Mouse (Mus musculus): Measurements from ENCODE around the gene Csf1.

Gene Csf1

GRCm38 (mm10) chr3:107759929-107760581, at the start of gene Csf1:
TSS of gene Csf1 (minus strand) at chr3:107760469.
- DNase-seq (ENCODE audit: low spot score): peak; percentile 80

- no peak for DNase-seq (ENCODE audit: low spot score)
Observed at GRCm38 (mm10) chr3:107808013-107808750, 47.9 kb upstream of the Csf1 start.

- no peak for DNase-seq (ENCODE audit: low spot score)
Observed at GRCm38 (mm10) chr3:107807386-107807974, 47.2 kb upstream of the Csf1 start.

GRCm38 (mm10) chr3:107806916-107807315, 46.6 kb upstream of the Csf1 start:
- DNase-seq (ENCODE audit: low spot score): no peak

- DNase-seq (ENCODE audit: low spot score): no peak
Observed at GRCm38 (mm10) chr3:107804799-107805198, 44.5 kb upstream of the Csf1 start.

- DNase-seq (ENCODE audit: low spot score): no peak
Observed at GRCm38 (mm10) chr3:107802185-107802946, 42.1 kb upstream of the Csf1 start.

- no peak for DNase-seq (ENCODE audit: low spot score)
Observed at GRCm38 (mm10) chr3:107798946-107799345, 38.7 kb upstream of the Csf1 start.

- DNase-seq (ENCODE audit: low spot score): no peak
Observed at GRCm38 (mm10) chr3:107796191-107796983, 36.1 kb upstream of the Csf1 start.

- no peak for DNase-seq (ENCODE audit: low spot score)
Observed at GRCm38 (mm10) chr3:107794890-107795289, 34.6 kb upstream of the Csf1 start.

- DNase-seq (ENCODE audit: low spot score): no peak
Observed at GRCm38 (mm10) chr3:107793300-107794201, 33.3 kb upstream of the Csf1 start.

GRCm38 (mm10) chr3:107792736-107793135, 32.5 kb upstream of the Csf1 start:
- no peak for DNase-seq (ENCODE audit: low spot score)

GRCm38 (mm10) chr3:107790766-107791303, 30.6 kb upstream of the Csf1 start:
- DNase-seq (ENCODE audit: low spot score): no peak

- no peak for DNase-seq (ENCODE audit: low spot score)
Observed at GRCm38 (mm10) chr3:107790227-107790626, 30.0 kb upstream of the Csf1 start.

GRCm38 (mm10) chr3:107788885-107789284, 28.6 kb upstream of the Csf1 start:
- DNase-seq (ENCODE audit: low spot score): no peak

GRCm38 (mm10) chr3:107787613-107788501, 27.6 kb upstream of the Csf1 start:
- no peak for DNase-seq (ENCODE audit: low spot score)

GRCm38 (mm10) chr3:107786980-107787612, 26.8 kb upstream of the Csf1 start:
- no peak for DNase-seq (ENCODE audit: low spot score)

GRCm38 (mm10) chr3:107786344-107786743, 26.1 kb upstream of the Csf1 start:
- no peak for DNase-seq (ENCODE audit: low spot score)

GRCm38 (mm10) chr3:107785546-107785945, 25.3 kb upstream of the Csf1 start:
- DNase-seq (ENCODE audit: low spot score): no peak

- no peak for DNase-seq (ENCODE audit: low spot score)
Observed at GRCm38 (mm10) chr3:107783315-107783714, 23.0 kb upstream of the Csf1 start.
